Mouse (Mus musculus) T-helper 1 cell (primary cell): ENCODE data around the gene Rbfox1.

Experiments used
- in situ Hi-C: fragments of 300-600 bp; cut with MboI, MseI; formaldehyde crosslinking; loops from one replicate; pipeline ENCODE4 v1.15.1; 2025; ENCODE audit warnings: high pct_unique_total_duplicates

Gene Rbfox1

DNA sequence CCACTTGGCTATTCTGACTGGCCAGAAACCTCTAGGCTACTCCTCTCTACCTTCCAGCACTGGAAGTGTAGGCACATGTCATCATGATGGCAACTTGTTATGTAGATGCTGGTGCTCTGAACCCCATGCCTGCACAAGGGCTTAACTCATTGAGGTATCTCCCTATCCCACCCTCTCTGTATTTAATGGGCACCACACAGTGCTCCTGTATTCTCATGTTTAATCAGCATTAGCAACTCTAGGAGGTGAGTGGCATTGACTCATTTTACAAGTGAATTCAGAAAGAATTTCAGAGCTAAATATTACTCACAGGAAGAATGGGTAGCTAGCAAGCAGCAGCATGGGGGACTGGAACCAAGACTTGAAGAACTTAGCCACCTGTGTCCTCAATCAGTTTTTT is 321.3 kb downstream of the Rbfox1 start:
- in situ Hi-C loops = no loop called here

DNA sequence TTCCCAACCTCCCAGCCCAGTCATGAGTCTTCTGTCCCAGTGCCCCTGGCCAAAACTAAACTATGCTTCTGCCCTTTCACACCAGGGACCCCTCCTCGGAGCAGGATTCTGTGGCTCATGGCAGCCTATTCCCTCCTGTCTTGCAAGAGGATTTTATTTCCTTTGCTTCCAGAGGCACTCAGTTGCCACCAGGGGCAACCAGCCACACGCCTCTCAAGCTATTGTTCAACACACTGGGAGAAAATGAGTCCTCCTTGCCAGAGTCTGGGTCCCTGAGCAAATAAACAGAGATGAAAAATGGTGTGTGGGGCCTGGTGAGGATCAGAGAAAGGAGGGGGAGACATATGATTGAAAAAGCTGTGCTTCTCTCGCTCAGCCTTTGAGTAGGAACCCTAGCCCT is 327.8 kb downstream of the Rbfox1 start:
- in situ Hi-C loops = no loop called here

DNA sequence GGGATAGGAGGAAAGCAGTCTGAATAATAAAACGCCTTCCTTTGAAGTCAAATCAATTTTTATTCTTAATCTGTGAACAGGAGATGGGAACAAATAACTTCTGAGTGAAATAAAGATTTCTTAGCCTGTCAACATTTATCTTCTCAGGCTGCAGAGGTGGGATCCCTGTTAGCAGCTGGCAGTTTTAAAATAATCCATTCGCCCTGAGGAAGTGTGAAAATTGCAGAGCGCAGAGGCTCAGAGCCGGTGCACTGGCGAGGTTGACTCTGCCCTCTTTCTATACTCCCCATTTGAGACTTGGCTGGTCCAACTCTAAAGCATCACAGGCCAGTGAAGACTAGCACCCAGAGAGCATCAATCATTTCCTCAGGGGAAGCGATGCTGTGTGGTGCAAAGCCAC is 342.3 kb downstream of the Rbfox1 start:
- in situ Hi-C loops = no loop called here

DNA sequence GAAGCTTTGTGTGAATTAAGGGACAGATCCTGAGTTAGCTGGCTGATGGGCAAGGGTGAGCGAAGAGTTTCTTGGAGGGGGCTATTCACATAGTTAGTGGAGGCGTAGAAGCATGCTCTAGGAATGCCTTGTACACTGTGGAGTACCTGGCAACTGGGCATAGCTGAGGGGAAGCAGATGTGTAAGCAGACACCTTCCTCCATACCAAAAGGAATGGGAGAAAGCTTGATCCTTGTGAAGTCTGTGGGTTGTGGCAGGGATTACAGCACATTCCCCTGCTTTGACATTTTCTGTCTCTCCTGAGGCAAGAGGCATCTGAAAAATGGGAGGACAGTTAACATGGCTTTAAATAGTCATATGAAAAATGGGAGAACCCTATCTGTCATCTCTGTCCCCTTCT is 347.8 kb downstream of the Rbfox1 start:
- in situ Hi-C loops = no loop called here

DNA sequence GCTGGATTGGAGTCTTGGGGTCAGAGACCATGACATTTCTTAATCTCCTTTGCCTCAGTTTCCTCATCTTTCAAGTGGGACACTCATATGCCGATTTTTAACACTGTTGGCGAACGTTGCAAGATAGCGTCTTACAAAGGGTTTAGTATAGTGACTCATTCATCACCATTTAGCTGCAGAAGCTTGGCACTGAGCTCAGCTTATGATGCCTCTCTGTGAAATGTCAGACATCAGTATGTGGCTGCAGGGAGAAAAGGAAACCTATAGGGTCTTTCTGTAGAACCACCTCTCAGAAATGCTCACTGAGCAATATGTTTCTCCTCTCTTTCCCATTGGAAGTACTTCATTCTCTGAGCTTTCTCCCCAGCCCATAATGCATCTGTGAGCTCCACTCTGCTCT is 356.2 kb downstream of the Rbfox1 start:
- in situ Hi-C loops = no loop called here

DNA sequence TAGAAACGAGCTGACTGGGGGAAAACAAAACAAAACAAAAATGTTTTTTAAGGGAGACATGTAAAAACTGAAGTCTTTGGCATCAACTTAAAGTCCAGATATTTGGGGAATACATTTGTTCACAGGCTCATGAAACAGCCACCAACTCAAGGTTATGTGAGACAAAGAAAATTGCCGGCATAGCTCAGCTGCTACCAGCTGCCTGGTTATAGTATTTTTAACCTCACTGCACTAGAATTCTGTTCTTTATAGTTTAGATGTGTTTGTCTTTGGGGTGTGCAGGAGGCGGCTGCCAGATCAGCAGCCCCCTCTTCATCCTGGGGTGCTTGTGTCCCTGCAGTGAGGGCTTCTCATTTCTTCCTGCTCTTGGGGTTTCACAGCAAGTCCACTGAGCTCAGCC is 357.3 kb downstream of the Rbfox1 start:
- in situ Hi-C loops = no loop called here

DNA sequence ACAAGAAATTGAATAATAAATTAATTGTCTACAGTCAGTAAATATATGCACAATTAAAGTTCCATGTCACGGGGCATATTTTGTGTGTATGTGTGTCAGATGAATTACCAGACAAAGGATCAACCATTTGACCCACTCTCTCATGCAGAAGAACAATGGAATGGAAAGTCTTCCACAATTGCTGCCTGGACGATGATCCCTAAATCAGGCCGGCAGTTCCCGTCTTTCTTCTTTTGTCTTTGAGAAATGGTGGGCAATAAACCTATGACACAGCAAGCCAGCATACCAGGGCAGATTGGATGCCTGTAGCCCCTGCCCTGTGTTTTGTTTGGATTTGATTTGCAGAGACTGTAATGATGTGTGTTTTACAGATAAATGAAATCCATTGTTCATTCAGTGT is 362.4 kb downstream of the Rbfox1 start:
- in situ Hi-C loops = no loop called here

DNA sequence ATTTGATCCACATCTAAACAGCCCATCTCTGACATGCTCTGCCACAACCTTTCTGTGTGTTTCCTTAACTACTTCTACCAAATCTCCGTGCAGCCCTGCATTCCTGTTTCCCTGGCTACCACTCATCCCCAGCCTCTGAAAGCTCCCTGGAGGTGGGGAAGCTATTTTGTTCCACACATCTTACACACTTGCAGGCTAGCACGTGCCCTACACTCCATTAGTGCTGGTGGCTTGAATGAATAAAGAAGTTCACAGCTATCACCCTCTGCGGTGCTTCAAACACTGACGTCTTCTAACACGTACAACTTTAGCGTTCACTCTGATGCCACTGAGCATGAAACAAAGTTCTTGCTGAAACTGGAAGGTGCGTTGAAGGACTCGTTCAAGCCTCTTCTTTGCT is 379.4 kb downstream of the Rbfox1 start:
- in situ Hi-C loops = no loop called here

DNA sequence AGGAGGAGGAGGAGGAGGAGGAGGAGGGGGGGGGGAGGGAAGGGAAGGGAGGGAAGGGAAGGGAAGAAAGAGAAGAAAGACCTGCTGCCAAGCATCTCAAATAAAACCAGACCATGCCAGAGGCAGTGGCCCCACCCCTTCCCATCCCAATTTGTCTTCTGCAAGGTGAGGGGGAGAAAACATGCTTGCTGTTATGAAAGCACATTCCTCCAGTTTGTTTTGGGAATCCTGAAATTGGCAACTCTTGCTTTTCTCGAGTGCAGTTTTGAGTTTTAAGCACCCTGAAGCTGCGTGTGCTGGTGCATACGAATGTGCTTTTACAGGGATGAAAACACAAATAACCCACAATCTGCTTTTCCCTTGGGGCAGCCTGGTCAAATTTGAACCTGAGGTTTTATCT is 380.5 kb downstream of the Rbfox1 start:
- in situ Hi-C loops = no loop called here

DNA sequence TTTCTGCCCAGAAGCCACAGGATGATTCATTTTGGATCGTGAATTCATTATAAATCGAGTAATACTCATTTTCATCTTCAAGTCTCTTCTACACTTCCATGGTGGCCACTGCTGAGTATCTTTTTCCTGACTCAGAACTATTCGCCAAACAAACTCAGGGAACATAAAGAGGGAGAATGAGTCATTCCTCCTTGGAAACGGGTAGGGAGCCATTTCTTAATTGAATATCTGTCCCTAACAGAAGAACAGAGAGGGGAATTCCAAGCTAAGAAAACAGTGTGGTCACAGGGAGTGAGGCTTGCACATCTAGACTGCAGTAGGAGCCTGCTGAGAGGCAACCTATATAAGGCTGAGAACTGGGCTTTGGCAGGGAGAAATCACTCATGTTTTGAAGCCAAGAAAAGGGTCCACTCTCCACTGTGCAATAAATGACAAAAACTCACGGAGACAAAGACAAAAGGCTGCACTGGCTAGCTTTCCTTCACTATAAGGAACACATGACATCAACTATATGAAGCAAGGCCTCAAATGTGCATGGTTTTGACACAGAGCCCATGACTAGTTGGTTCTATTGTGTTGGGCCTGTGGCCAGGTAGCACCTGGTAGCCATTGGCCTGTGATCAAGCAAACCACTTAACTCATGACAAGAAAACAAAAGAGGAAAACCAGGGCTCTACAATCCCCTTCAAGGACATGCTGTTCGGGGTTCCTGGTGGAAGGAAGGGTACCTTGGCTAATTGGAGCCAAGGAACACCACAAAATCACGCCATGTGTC is 386.6 kb downstream of the Rbfox1 start:
- in situ Hi-C loops = no loop called here

DNA sequence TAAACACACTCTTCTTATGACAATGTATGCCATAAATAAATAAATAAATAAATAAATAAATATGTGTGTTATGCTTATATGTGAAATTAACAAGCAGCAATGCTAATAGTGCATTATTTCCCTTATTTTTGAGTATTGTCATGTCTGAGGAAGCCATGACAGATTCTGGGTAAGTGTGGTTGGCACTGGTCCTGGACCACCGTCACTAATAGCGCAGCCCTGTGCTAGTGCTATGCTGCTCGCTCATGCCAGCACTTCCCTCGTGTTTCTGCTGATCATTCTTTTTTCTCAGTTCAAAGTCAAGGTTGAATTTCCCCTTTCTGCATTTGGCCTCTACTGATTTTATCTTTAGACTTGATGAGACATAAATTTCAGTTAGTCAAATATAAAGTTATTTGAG is 398.3 kb downstream of the Rbfox1 start:
- in situ Hi-C loops = loop anchor here (10.0 kb wide), 1 partner anchor 179 kb away; no protein-coding TSS in a partner anchor

DNA sequence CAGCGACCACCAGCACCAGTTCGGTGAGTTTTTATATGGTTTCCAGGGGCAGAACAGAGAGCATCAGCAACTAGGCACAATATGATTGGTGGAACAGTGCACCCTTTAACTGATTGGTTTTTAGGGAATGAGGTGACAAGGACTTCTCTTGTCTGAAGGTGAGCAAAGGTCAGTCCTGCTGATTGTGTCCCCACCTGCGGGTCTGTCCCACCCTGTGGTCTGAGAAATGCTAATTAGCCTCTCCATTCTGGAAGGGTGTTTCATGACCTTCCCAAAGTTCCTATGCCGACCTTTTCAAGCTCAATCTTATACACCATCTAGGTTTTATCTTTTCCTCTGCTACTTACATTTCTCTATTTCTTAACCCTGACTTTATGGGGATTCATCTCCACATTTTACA is 399.2 kb downstream of the Rbfox1 start:
- in situ Hi-C loops = loop anchor here (10.0 kb wide), 1 partner anchor 180 kb away; no protein-coding TSS in a partner anchor

DNA sequence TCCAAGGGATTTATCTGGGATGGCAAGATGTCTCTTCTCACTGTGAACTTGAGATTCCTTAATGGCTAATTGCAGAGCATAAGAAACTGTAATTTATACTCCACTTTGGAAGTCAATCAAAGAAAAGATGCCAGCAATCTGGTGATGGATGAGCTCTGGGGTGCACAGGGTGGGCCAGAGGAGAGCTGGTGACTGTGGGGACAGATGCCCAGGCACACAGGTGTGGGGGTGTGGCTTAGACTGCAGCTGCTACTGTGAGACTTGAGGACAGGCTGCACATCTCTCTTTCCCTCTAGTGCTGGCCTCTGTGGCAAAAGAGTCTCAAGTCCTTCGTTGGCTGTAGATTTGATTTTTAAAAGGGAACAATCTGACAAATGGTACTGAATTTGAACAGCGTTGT is 402.5 kb downstream of the Rbfox1 start:
- in situ Hi-C loops = loop anchor here (10.0 kb wide), 1 partner anchor 183 kb away; no protein-coding TSS in a partner anchor

DNA sequence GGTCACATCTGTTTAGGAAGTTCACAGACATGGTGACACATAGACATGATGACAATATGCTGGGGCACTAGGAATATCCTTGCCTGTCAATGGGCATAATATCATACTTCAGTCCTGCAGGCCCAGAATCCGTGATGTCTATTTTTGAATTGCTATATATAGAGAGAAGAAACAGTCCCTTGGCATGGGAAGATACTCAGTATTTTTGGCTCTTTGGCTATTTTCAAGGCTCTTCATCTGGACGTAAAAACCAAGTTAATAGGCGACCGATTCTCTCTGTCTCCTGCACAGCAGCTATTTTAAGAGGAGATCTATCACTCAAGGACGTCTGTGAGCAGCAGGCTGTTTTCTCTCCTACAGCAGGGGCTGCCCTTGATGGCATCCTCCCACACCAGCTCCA is 415.0 kb downstream of the Rbfox1 start:
- in situ Hi-C loops = loop anchor here (10.0 kb wide), 1 partner anchor 75 kb away; no protein-coding TSS in a partner anchor

DNA sequence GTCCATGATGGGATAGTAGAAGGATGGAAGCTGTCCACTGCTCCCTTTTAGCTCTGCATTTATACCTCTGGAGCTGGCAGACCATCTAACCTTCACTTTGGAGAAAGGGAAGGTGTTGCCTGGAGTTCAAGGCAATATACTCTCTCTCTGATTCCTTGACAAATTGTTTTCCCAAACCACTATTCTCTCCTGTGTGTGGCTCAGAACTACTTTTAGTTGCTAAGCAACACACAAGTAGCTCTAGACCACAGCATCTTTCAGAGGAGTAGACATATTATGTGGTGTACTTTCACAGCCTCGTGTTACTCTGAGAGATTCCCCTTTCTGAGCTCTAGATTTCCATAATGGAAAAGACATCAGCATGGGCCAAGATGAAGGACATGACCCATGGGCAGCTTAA is 417.9 kb downstream of the Rbfox1 start:
- in situ Hi-C loops = loop anchor here (10.0 kb wide), 1 partner anchor 72 kb away; no protein-coding TSS in a partner anchor

DNA sequence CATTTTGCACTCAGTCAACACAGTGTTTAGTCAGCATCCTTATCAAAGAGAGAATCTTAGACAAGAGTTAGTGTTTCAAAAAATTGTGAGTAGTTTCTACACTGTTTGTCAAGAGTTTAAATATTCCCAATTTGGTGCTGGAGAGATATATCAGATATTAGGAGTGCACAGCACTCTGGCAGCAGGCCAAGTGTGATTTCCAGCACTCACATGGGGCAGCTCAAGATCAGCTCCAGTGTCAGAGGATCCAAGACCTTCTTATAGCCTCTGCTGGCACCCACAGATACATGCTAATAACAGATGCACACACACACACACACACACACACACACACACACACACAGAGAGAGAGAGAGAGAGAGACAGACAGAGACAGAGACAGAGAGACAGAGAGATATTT is 424.8 kb downstream of the Rbfox1 start:
- in situ Hi-C loops = loop anchor here (10.0 kb wide), 1 partner anchor 65 kb away; no protein-coding TSS in a partner anchor

DNA sequence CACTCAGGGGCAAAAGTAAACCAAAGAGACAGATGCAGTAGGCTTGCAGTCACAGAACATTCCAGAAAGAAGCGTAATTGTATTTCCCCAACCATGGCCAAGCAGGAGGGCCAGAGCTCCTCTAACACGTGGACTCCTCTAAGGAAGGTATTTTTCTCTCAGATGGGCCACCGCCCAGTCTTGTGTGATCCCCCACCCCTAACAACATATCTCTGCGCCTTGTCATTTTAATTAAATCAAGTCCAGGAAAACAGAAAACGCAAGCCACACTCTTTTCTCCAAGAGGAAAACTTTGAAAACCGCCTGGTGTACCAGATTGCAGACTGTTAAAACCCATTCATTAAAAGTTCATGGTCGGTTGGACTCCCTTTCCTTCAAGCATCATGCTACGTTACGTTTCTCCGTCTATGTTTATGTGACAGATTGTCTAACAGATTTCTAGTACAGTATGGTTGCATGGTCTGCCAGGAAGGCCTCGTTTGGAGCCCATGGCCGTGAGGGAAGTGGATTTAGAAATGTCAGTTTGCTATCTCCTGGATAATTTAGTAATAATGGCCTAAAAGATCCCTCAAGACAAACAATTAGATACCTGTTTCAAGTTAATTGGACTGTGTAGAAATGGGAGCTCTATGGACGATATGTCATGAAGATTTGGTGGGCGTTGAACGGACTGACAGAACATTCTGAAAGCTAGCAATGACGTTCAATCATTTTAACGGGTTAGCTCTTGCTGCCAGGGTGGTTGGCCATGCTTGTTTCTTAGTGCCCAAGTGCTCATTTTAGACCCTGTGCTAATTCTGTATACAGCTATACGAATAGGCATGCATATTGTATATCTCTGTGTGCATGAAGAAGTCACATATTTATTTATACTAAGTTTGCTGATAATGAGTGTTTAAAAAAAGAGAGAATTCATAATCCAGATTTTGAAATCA is 425.9 kb downstream of the Rbfox1 start:
- in situ Hi-C loops = no loop called here

DNA sequence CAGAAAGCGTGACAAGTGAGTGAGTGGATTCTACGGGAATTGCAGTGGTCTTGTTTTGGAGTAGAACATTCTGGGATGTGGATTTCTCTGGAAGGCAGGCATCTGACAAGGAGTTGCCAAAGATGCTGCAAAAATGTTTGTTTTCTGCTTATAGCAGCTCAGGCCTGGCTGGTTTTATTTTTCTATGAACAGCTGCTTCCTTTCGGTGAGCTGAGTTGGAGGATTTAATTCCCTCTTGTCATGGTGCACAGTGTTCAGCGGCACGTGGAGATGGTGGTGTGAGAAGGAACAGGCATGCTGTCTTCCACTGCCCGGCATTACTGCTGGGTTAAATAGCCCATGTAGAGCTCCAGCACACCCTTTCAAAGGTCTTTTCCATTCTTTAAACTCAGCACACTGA is 428.5 kb downstream of the Rbfox1 start:
- in situ Hi-C loops = no loop called here

DNA sequence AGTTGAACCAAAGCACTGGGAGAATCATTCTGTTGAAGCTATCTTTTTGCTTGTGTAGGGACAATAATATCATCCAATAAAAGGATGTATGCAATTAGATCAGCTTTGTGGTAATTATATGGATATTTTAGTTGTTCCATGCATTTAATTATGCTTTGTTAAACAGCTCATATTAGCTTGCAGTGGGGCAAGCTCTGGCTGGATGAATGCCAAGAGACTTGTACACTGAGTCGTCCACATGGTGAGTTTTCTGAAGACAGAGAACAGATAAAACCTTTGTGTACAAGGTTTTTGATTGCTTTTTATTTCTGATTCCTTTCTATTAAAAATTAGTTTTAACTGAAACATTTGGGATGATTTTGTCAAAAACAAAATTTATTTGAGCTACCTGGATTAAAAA is 439.7 kb downstream of the Rbfox1 start:
- in situ Hi-C loops = no loop called here

DNA sequence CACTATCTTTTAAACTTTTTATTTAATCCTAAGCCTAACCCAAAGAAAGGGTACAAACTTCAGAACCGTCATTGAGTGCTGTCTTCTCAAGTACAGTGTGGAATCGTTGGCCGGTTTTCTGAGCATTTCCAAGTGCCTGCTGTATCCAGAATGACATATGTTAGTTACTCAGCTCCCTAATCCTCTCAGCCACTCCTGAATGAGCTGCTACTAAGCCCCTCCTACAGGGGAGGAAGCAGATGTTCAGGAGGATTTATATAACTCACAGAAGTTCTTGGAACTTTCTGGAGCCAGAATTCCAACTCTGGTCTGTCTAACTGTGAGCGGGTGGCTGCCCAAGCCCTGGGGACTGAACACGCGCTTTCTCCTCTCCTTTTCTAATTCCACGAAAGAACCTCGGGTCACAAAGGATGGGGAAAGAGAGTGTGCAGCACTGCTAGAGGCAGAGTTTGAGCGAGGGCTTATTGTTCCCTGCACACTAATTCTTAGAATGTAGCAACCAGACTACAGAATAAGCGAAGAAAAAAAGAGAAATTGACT is 446.3 kb downstream of the Rbfox1 start:
- in situ Hi-C loops = no loop called here

DNA sequence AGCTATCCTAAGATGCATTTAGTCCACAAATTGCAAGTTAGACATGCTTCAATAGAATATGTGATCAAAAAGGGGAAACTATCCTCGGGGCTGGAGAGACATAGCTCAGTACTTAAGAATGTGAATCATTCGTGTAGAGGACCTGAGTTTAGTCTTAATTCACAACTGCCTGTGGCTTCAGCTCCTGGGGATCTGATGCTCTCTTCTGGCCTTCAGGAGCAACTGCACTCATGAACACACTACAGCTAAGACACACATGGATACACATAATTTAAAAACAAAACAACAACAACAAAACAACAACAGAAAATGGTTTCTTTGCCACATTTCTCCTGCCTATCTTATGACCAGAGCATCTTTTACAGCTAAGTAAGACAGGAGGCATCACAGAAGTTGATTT is 448.1 kb downstream of the Rbfox1 start:
- in situ Hi-C loops = no loop called here

DNA sequence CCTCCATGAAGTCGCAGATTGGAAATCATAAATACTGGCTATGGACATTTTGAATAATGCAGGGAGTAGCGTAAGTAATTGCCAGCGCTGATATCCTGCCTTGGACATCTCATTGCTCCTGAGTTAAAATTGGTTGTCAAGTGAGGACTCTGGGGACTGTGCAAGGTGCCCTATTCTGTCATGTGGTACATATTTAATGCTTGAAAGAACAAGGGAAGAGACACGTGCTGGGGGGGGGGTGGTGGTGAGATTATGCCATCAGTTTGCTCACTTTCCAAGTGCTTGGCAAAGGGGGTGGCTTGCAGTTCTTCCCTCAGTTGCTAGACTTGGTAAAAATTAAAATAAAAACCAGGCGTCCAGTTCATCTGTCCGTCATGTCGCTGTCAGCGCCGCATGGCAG is 462.9 kb downstream of the Rbfox1 start:
- in situ Hi-C loops = no loop called here
